ENCODE assay signal across 32 mouse cellular contexts in genomic region chr17:24045608-24046007, GRCm38 (mm10). TPM values are rescaled to one million over a fixed set of nuclear protein-coding genes. Genes with fewer than 3 reads are reported as not detected.
DNase-seq lines count a peak whose midpoint lies in the region; ATAC-seq and TF ChIP-seq lines count a peak whose summit lies in the region.
"Had no signal": no experiment of that assay in that cellular context is flagged by ENCODE, and none has a peak within 500 bp of the region (broad histone marks: within the 10 kb centered on the region; RNA-seq: fewer than 3 reads in every experiment).

No protein-coding gene starts in this region.

- H3K4me3 ChIP-seq in stomach, postnatal 0 days (ENCODE audit: low read depth, low read length) = no peak overlapping the region
- H3K4me3 ChIP-seq: embryonic facial prominence, embryonic 10.5 days; embryonic facial prominence, embryonic 13.5 days; erythroblast, embryonic 14.5 days; forebrain, embryonic 12.5 days; forebrain, embryonic 15.5 days; heart, embryonic 12.5 days; heart, embryonic 15.5 days; hindbrain, embryonic 10.5 days; hindbrain, embryonic 13.5 days had no signal

- H3K9me3 ChIP-seq in stomach, postnatal 0 days (ENCODE audit: control insufficient read depth, low read length) = no peaks in the 10 kb centered on the region
- H3K9me3 ChIP-seq: embryonic facial prominence, embryonic 10.5 days; embryonic facial prominence, embryonic 13.5 days; forebrain, embryonic 12.5 days; forebrain, embryonic 15.5 days; G1E; heart, embryonic 12.5 days; heart, embryonic 15.5 days; hindbrain, embryonic 10.5 days; hindbrain, embryonic 13.5 days had no signal

- TF ChIP-seq EP300 in stomach, postnatal 0 days (optimal IDR thresholded peaks at IDR 0.05) = no peak

- no peaks in the 10 kb centered on the region for H3K4me1 ChIP-seq in stomach, postnatal 0 days (replicated peaks; ENCODE audit: control insufficient read depth, insufficient read depth)
- H3K4me1 ChIP-seq: embryonic facial prominence, embryonic 10.5 days; embryonic facial prominence, embryonic 13.5 days; forebrain, embryonic 12.5 days; forebrain, embryonic 15.5 days; heart, embryonic 12.5 days; heart, embryonic 15.5 days; hindbrain, embryonic 10.5 days; hindbrain, embryonic 13.5 days had no signal

- no peak for ATAC-seq in stomach, postnatal 0 days (ENCODE audit: low FRiP score, low TSS enrichment)
- ATAC-seq: forebrain, embryonic 15.5 days; hindbrain, embryonic 16.5 days; Patski had no signal

- no peak overlapping the region for H3K27ac ChIP-seq in stomach, postnatal 0 days (replicated peaks)
- H3K27ac ChIP-seq: embryonic facial prominence, embryonic 10.5 days; embryonic facial prominence, embryonic 13.5 days; forebrain, embryonic 12.5 days; forebrain, embryonic 15.5 days; heart, embryonic 15.5 days; hindbrain, embryonic 10.5 days; hindbrain, embryonic 13.5 days had no signal

- peaks cover 20% of the 10 kb centered on the region for H3K36me3 ChIP-seq in stomach, postnatal 0 days (ENCODE audit: control insufficient read depth, insufficient read depth, low read length)

- no peak overlapping the region for H3K9ac ChIP-seq in stomach, postnatal 0 days (ENCODE audit: low read length)
- H3K9ac ChIP-seq: embryonic facial prominence, embryonic 13.5 days; forebrain, embryonic 12.5 days; forebrain, embryonic 15.5 days; heart, embryonic 12.5 days; heart, embryonic 15.5 days; hindbrain, embryonic 13.5 days had no signal

- DNase-seq in adrenal gland, adult 2 months = peak; percentile 52
- DNase-seq in adrenal gland, adult 18-20 months (ENCODE audit: low spot score in 2 of 2) = no peak
- DNase-seq in adrenal gland, adult 8-10 months = peak; percentile 19
- peak; percentile 63 for DNase-seq in adrenal gland, postnatal 14 days
- DNase-seq in stomach, postnatal 0 days (ENCODE audit: low spot score) = peak; percentile 40
- no peak for DNase-seq in left cerebral cortex, postnatal 25 days (ENCODE audit: low spot score in 2 of 2)
- no peak for DNase-seq in right cerebral cortex, postnatal 4 days
- DNase-seq: B cell, adult 2 months; cerebellum, adult 11-12 months; cerebellum, adult 8-10 months; cerebellum, postnatal 10 days; cerebellum, postnatal 36 days; embryo, embryonic 11 days; gastrocnemius, postnatal 25 days; heart, adult 18-20 months; heart, postnatal 10 days; heart, postnatal 36 days had no signal

- no peak overlapping the region for H3K4me2 ChIP-seq in stomach, postnatal 0 days (replicated peaks; ENCODE audit: low read depth)
- H3K4me2 ChIP-seq: embryonic facial prominence, embryonic 13.5 days; forebrain, embryonic 12.5 days; forebrain, embryonic 15.5 days; heart, embryonic 12.5 days; heart, embryonic 15.5 days; hindbrain, embryonic 13.5 days had no signal

- no peaks in the 10 kb centered on the region for H3K27me3 ChIP-seq in stomach, postnatal 0 days (ENCODE audit: control insufficient read depth, insufficient read depth, low read length)
- H3K27me3 ChIP-seq: CH12.LX; embryonic facial prominence, embryonic 13.5 days; forebrain, embryonic 12.5 days; forebrain, embryonic 15.5 days; heart, embryonic 12.5 days; heart, embryonic 15.5 days; hindbrain, embryonic 13.5 days; Patski had no signal

- intact Hi-C loops in left cerebral cortex, postnatal 25 days (cut with DNase I) = no loop called here

- WGBS in stomach, postnatal 0 days = 55% methylated on average over 10 of the region's 10 CpGs

- TF ChIP-seq CTCF in stomach, postnatal 0 days (IDR thresholded peaks at IDR 0.05; ENCODE audit: low read depth) = no peak

RNA-seq across cellular contexts. Expression of gene Prss27, which starts 7.7 kb away (rescaled TPM):
- total RNA-seq in adrenal gland, adult 2 months (2021) = under 1 TPM; 0.24 to 0.46 TPM
- polyA plus RNA-seq in adrenal gland, adult 2 months (2012; rRNA removed) = 0.58 and 0.68 TPM in 2 replicates
- 1 to 10 TPM in 1 of 2 experiments, under 1 TPM in 1; 0.23 to 1.3 TPM for total RNA-seq in adrenal gland, adult 18-20 months (2021)
- under 1 TPM in 1 of 4 experiments, not detected in 3; 0.70 TPM for total RNA-seq in adrenal gland, adult 8-10 months (2022)
- 0.41 and 1.6 TPM in 2 replicates for total RNA-seq in adrenal gland, postnatal 14 days (2021)
- polyA plus RNA-seq in stomach, postnatal 0 days (2015; fragmentation: Nextera tagmentation; extraction: Ambion mirVana) = 40.8 and 47.1 TPM in 2 replicates
- not detected for total RNA-seq in left cerebral cortex, postnatal 25 days (2021)
- total RNA-seq: CH12.LX; G1E; gastrocnemius, adult 8-10 months; gastrocnemius, postnatal 25 days; heart, adult 18-20 months; heart, postnatal 10 days; heart, postnatal 36 days had no signal
- polyA plus RNA-seq: cortical plate, adult 2 months; erythroblast, embryonic 14.5 days; G1E; heart, embryonic 15.5 days had no signal

RNA-seq across cellular contexts. Expression of gene Kctd5, which starts 27.7 kb away (rescaled TPM):
- total RNA-seq in adrenal gland, adult 2 months (2021) = 10 to 100 TPM; 13.7 to 14.4 TPM
- 13.8 and 14.7 TPM in 2 replicates for polyA plus RNA-seq in adrenal gland, adult 2 months (2012; rRNA removed)
- 10 to 100 TPM; 11.1 to 12.2 TPM for total RNA-seq in adrenal gland, adult 18-20 months (2021)
- 10 to 100 TPM; 13.7 to 17.7 (median 15.1) TPM for total RNA-seq in adrenal gland, adult 8-10 months (2022)
- total RNA-seq in adrenal gland, postnatal 14 days (2021) = 19.1 and 21.9 TPM in 2 replicates
- 44.7 and 45.6 TPM in 2 replicates for polyA plus RNA-seq in stomach, postnatal 0 days (2015; fragmentation: Nextera tagmentation; extraction: Ambion mirVana)
- 10 to 100 TPM; 25.7 to 27.0 TPM for total RNA-seq in left cerebral cortex, postnatal 25 days (2021)

RNA-seq across cellular contexts. Expression of gene Prss22, which starts 47.7 kb away (rescaled TPM):
- total RNA-seq in adrenal gland, adult 2 months (2021) = not detected
- not detected in 2 replicates for polyA plus RNA-seq in adrenal gland, adult 2 months (2012; rRNA removed)
- total RNA-seq in adrenal gland, adult 18-20 months (2021) = not detected
- not detected for total RNA-seq in adrenal gland, adult 8-10 months (2022)
- not detected in 2 replicates for total RNA-seq in adrenal gland, postnatal 14 days (2021)
- 3.4 and 4.8 TPM in 2 replicates for polyA plus RNA-seq in stomach, postnatal 0 days (2015; fragmentation: Nextera tagmentation; extraction: Ambion mirVana)
- total RNA-seq in left cerebral cortex, postnatal 25 days (2021) = 1 to 10 TPM; 1.2 to 1.6 TPM
- total RNA-seq: CH12.LX; G1E; gastrocnemius, adult 8-10 months; gastrocnemius, postnatal 25 days; heart, adult 18-20 months; heart, postnatal 10 days; heart, postnatal 36 days had no signal
- polyA plus RNA-seq: forebrain, embryonic 15.5 days; G1E; hindbrain, embryonic 13.5 days; hindbrain, embryonic 16.5 days had no signal

Comparison
In these comparisons a context has a peak if more than half of its experiments do, and no peak if none do; other contexts are left out.
1. DNase-seq: peak in adrenal gland, adult 2 months (single experiment), adrenal gland, adult 8-10 months (single experiment), adrenal gland, postnatal 14 days (single experiment) and stomach, postnatal 0 days (single experiment); none in adrenal gland, adult 18-20 months (0 of 2), left cerebral cortex, postnatal 25 days (0 of 2) and right cerebral cortex, postnatal 4 days (single experiment).